8 mouse cellular contexts compared by ENCODE assay signal in genomic region chrX:7762921-7763197, GRCm38 (mm10). TPM values are rescaled to one million over a fixed set of nuclear protein-coding genes. Genes with fewer than 3 reads are reported as not detected.
DNase-seq lines count a peak whose midpoint lies in the region; ATAC-seq and TF ChIP-seq lines count a peak whose summit lies in the region.

No protein-coding gene starts in this region.

- H3K27ac ChIP-seq in heart, adult 2 months: peak overlapping the region; percentile 88
- no peak overlapping the region for H3K27ac ChIP-seq in thymus, adult 2 months (ENCODE audit: control insufficient read depth, insufficient read depth, low read length)
- H3K27ac ChIP-seq in liver, embryonic 11.5 days (ENCODE audit: low read depth, low read length): peak overlapping the region; percentile 53

- TF ChIP-seq POLR2A in heart, adult 2 months (IDR thresholded peaks at IDR 0.05; ENCODE audit: insufficient read depth, low read depth, low read length): no peak
- no peak for TF ChIP-seq POLR2A in thymus, adult 2 months (IDR thresholded peaks at IDR 0.05; ENCODE audit: control insufficient read depth, extremely low read depth, insufficient read depth, low read length, poor library complexity)

- 15% methylated on average over 21 of the region's 21 CpGs for WGBS in heart, adult 2 months
- WGBS in thymus, adult 2 months: 6% methylated on average over 21 of the region's 21 CpGs
- 14% methylated on average over 21 of the region's 21 CpGs for WGBS in liver, embryonic 11.5 days

- intact Hi-C loops in heart, adult 2 months (cut with DNase I): no loop called here
- intact Hi-C loops in heart, postnatal 14 days (cut with DNase I): no loop called here
- intact Hi-C loops in gastrocnemius, postnatal 36 days (cut with DNase I): no loop called here

- H3K9me3 ChIP-seq in liver, embryonic 11.5 days (ENCODE audit: control insufficient read depth, low read length): no peaks in the 10 kb centered on the region

- TF ChIP-seq CTCF in heart, adult 2 months (IDR thresholded peaks at IDR 0.05): no peak
- TF ChIP-seq CTCF in thymus, adult 2 months (IDR thresholded peaks at IDR 0.05; ENCODE audit: borderline replicate concordance, control insufficient read depth, extremely low read depth, insufficient read depth, low read length, poor library complexity): no peak

- peak overlapping the region; percentile 83 for H3K4me2 ChIP-seq in liver, embryonic 11.5 days

- no peak for TF ChIP-seq EP300 in heart, adult 2 months (IDR thresholded peaks at IDR 0.05; ENCODE audit: insufficient read depth, low read depth, low read length)

- peak overlapping the region; percentile 92 for H3K9ac ChIP-seq in heart, adult 2 months (ENCODE audit: low read depth, low read length)
- peak overlapping the region; percentile 69 for H3K9ac ChIP-seq in liver, embryonic 11.5 days (ENCODE audit: low read depth, low read length)

- peaks cover 5% of the 10 kb centered on the region for H3K36me3 ChIP-seq in heart, adult 2 months (ENCODE audit: control insufficient read depth, insufficient read depth, low read length)
- no peaks in the 10 kb centered on the region for H3K36me3 ChIP-seq in thymus, adult 2 months (ENCODE audit: control insufficient read depth, insufficient read depth, low read length)
- no peaks in the 10 kb centered on the region for H3K36me3 ChIP-seq in liver, embryonic 11.5 days (ENCODE audit: control insufficient read depth, insufficient read depth, low read length)

- peak; percentile 16 for ATAC-seq in liver, embryonic 11.5 days (replicated peaks; ENCODE audit: low FRiP score)
- ATAC-seq in activated CD4-positive, CD25-positive, alpha-beta regulatory T cell, adult 4 months: no peak

- H3K4me1 ChIP-seq in heart, adult 2 months (ENCODE audit: control insufficient read depth, insufficient read depth, low read length): peaks cover 1% of the 10 kb centered on the region
- H3K4me1 ChIP-seq in thymus, adult 2 months (replicated peaks; ENCODE audit: control insufficient read depth, insufficient read depth, low read length): peaks cover 26% of the 10 kb centered on the region
- H3K4me1 ChIP-seq in liver, embryonic 11.5 days (replicated peaks; ENCODE audit: control insufficient read depth, insufficient read depth, low read length): peaks cover 18% of the 10 kb centered on the region

- peak overlapping the region; percentile 63 for H3K4me3 ChIP-seq in heart, adult 2 months
- H3K4me3 ChIP-seq in thymus, adult 2 months (ENCODE audit: control insufficient read depth, insufficient read depth, low read length): peak overlapping the region; percentile 96
- peak overlapping the region; percentile 73 for H3K4me3 ChIP-seq in liver, embryonic 11.5 days (ENCODE audit: low read depth, low read length)

- DNase-seq in heart, adult 2 months: no peak
- no peak for DNase-seq in heart, postnatal 14 days
- DNase-seq in thymus, adult 2 months: no peak
- DNase-seq in thymus, postnatal 0 days (ENCODE audit: low spot score): no peak
- no peak for DNase-seq in liver, embryonic 11.5 days (ENCODE audit: low spot score)
- no peak for DNase-seq in gastrocnemius, postnatal 36 days
- DNase-seq in layer of hippocampus, postnatal 25 days (ENCODE audit: extremely low spot score in 1 of 2, low spot score in 1 of 2): no peak

- H3K79me2 ChIP-seq in heart, adult 2 months (replicated peaks; ENCODE audit: control insufficient read depth, insufficient read depth, low read length): no peaks in the 10 kb centered on the region

- H3K27me3 ChIP-seq in heart, adult 2 months (ENCODE audit: control insufficient read depth, insufficient read depth, low read length): no peaks in the 10 kb centered on the region
- no peaks in the 10 kb centered on the region for H3K27me3 ChIP-seq in thymus, adult 2 months (ENCODE audit: control insufficient read depth, insufficient read depth, low read length)
- no peaks in the 10 kb centered on the region for H3K27me3 ChIP-seq in liver, embryonic 11.5 days (replicated peaks; ENCODE audit: control insufficient read depth, insufficient read depth, low read length)

RNA-seq across cellular contexts. Expression of gene Tfe3, which starts 0.5 kb away (rescaled TPM):
- 10 to 100 TPM; 13.0 to 15.4 TPM for total RNA-seq in heart, adult 2 months (2021)
- 11.1 and 13.5 TPM in 2 replicates for polyA plus RNA-seq in heart, adult 2 months (2012; rRNA removed)
- 10 to 100 TPM; 14.8 to 19.9 TPM for total RNA-seq in heart, postnatal 14 days (2021)
- 26.4 and 29.5 TPM in 2 replicates for polyA plus RNA-seq in thymus, adult 2 months (2012; rRNA removed)
- polyA plus RNA-seq in thymus, postnatal 0 days (2015; fragmentation: Nextera tagmentation; extraction: Ambion mirVana): 11.4 TPM in 2 replicates
- polyA plus RNA-seq in liver, embryonic 11.5 days (2014; fragmentation: Nextera tagmentation; extraction: Ambion mirVana): 15.9 and 16.0 TPM in 2 replicates
- polyA plus RNA-seq in activated CD4-positive, CD25-positive, alpha-beta regulatory T cell, adult 4 months (2017; shearing (Covaris generic)): 10 to 100 TPM in 1 of 2 experiments, 1 to 10 TPM in 1; 9.1 to 14.7 TPM
- 1 to 10 TPM; 8.0 to 8.1 TPM for total RNA-seq in gastrocnemius, postnatal 36 days (2021)
- 10 to 100 TPM; 28.7 to 33.5 TPM for total RNA-seq in layer of hippocampus, postnatal 25 days (2021)

RNA-seq across cellular contexts. Expression of gene Ccdc120, which starts 12.2 kb away (rescaled TPM):
- 1 to 10 TPM in 1 of 2 experiments, under 1 TPM in 1; 0.32 to 1.1 TPM for total RNA-seq in heart, adult 2 months (2021)
- polyA plus RNA-seq in heart, adult 2 months (2012; rRNA removed): 1.1 and 2.8 TPM in 2 replicates
- total RNA-seq in heart, postnatal 14 days (2021): 1 to 10 TPM in 1 of 2 experiments, under 1 TPM in 1; 0.74 to 1.2 TPM
- polyA plus RNA-seq in thymus, adult 2 months (2012; rRNA removed): 6.8 and 9.3 TPM in 2 replicates
- polyA plus RNA-seq in thymus, postnatal 0 days (2015; fragmentation: Nextera tagmentation; extraction: Ambion mirVana): 6.7 and 8.2 TPM in 2 replicates
- polyA plus RNA-seq in liver, embryonic 11.5 days (2014; fragmentation: Nextera tagmentation; extraction: Ambion mirVana): 4.7 and 6.5 TPM in 2 replicates
- under 1 TPM in 1 of 2 experiments, not detected in 1; 0.20 TPM for polyA plus RNA-seq in activated CD4-positive, CD25-positive, alpha-beta regulatory T cell, adult 4 months (2017; shearing (Covaris generic))
- 1 to 10 TPM in 1 of 2 experiments, under 1 TPM in 1; 0.81 to 1.2 TPM for total RNA-seq in gastrocnemius, postnatal 36 days (2021)
- 10 to 100 TPM; 17.0 to 20.9 TPM for total RNA-seq in layer of hippocampus, postnatal 25 days (2021)

RNA-seq across cellular contexts. Expression of gene Gripap1, which starts 26.7 kb away (rescaled TPM):
- 10 to 100 TPM; 20.8 to 24.6 TPM for total RNA-seq in heart, adult 2 months (2021)
- polyA plus RNA-seq in heart, adult 2 months (2012; rRNA removed): 25.3 and 38.9 TPM in 2 replicates
- 10 to 100 TPM; 26.1 to 31.7 TPM for total RNA-seq in heart, postnatal 14 days (2021)
- polyA plus RNA-seq in thymus, adult 2 months (2012; rRNA removed): 68.4 and 73.1 TPM in 2 replicates
- 40.2 and 48.1 TPM in 2 replicates for polyA plus RNA-seq in thymus, postnatal 0 days (2015; fragmentation: Nextera tagmentation; extraction: Ambion mirVana)
- polyA plus RNA-seq in liver, embryonic 11.5 days (2014; fragmentation: Nextera tagmentation; extraction: Ambion mirVana): 45.0 and 47.2 TPM in 2 replicates
- 10 to 100 TPM; 46.6 to 58.8 TPM for polyA plus RNA-seq in activated CD4-positive, CD25-positive, alpha-beta regulatory T cell, adult 4 months (2017; shearing (Covaris generic))
- total RNA-seq in gastrocnemius, postnatal 36 days (2021): 10 to 100 TPM; 17.3 to 19.2 TPM
- total RNA-seq in layer of hippocampus, postnatal 25 days (2021): 100 to 1,000 TPM in 1 of 2 experiments, 10 to 100 TPM in 1; 87.8 to 116 TPM

RNA-seq across cellular contexts. Expression of gene Praf2, which starts 34.6 kb away (rescaled TPM):
- 1 to 10 TPM; 6.1 to 6.7 TPM for total RNA-seq in heart, adult 2 months (2021)
- 15.8 and 19.5 TPM in 2 replicates for polyA plus RNA-seq in heart, adult 2 months (2012; rRNA removed)
- 1 to 10 TPM; 7.0 to 8.0 TPM for total RNA-seq in heart, postnatal 14 days (2021)
- polyA plus RNA-seq in thymus, adult 2 months (2012; rRNA removed): 39.9 and 44.4 TPM in 2 replicates
- polyA plus RNA-seq in thymus, postnatal 0 days (2015; fragmentation: Nextera tagmentation; extraction: Ambion mirVana): 14.7 and 20.6 TPM in 2 replicates
- polyA plus RNA-seq in liver, embryonic 11.5 days (2014; fragmentation: Nextera tagmentation; extraction: Ambion mirVana): 29.8 and 32.0 TPM in 2 replicates
- polyA plus RNA-seq in activated CD4-positive, CD25-positive, alpha-beta regulatory T cell, adult 4 months (2017; shearing (Covaris generic)): 10 to 100 TPM; 34.0 to 36.1 TPM
- 1 to 10 TPM; 3.8 to 4.9 TPM for total RNA-seq in gastrocnemius, postnatal 36 days (2021)
- total RNA-seq in layer of hippocampus, postnatal 25 days (2021): 100 to 1,000 TPM; 100 to 109 TPM

RNA-seq across cellular contexts. Expression of gene Gm45208, which starts 40.8 kb away (rescaled TPM):
- under 1 TPM in 1 of 2 experiments, not detected in 1; 0.94 TPM for total RNA-seq in heart, adult 2 months (2021)
- polyA plus RNA-seq in heart, adult 2 months (2012; rRNA removed): 0.21 TPM in 1 of 2 replicates, not detected in the other
- not detected for total RNA-seq in heart, postnatal 14 days (2021)
- 1.8 and 1.9 TPM in 2 replicates for polyA plus RNA-seq in thymus, adult 2 months (2012; rRNA removed)
- 0.46 and 1.0 TPM in 2 replicates for polyA plus RNA-seq in thymus, postnatal 0 days (2015; fragmentation: Nextera tagmentation; extraction: Ambion mirVana)
- polyA plus RNA-seq in liver, embryonic 11.5 days (2014; fragmentation: Nextera tagmentation; extraction: Ambion mirVana): not detected in 2 replicates
- polyA plus RNA-seq in activated CD4-positive, CD25-positive, alpha-beta regulatory T cell, adult 4 months (2017; shearing (Covaris generic)): not detected
- not detected for total RNA-seq in gastrocnemius, postnatal 36 days (2021)
- not detected for total RNA-seq in layer of hippocampus, postnatal 25 days (2021)
